Mouse (Mus musculus): Measurements from ENCODE around the gene Gm8926. TPM values are rescaled to one million over a fixed set of nuclear protein-coding genes. Genes with fewer than 3 reads are reported as not detected.

The Gm8926 gene
- polyA plus RNA-seq (2014; fragmentation: Illumina TruSeq; extraction: RNeasy Lipid Tissue Mini Kit (QIAGEN cat#74804)), result not detected

DNA sequence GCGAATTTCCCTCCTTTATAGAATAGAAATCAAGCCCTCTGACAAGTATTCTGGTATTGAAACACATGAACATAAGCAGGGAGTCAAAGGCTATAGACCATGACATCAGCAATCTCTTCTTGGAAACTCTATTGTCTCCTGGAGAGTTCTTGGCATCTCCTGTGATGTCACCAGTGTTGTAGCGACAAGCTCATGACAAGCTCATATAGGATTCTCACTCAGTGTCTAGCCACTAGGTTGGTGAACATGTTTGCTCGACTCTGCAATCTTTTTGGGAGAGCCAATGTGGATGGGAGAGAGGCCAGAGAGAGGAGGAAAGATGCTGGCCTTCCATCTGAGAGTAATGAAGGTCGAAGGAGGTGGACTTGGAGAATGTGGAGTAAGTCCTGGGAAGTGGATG is at the start of gene Gm8926:
Gene Gm8926 (plus strand): TSS at position 301 of the 400 bp plus-strand sequence.

Other genes with a start within 250 kb of the Gm8926 start
- not detected for gene Gm6460, start 175.6 kb upstream of the Gm8926 start, polyA plus RNA-seq (2014; fragmentation: Illumina TruSeq; extraction: RNeasy Lipid Tissue Mini Kit (QIAGEN cat#74804))
- not detected for gene Gm8922, start 88.6 kb upstream of the Gm8926 start, polyA plus RNA-seq (2014; fragmentation: Illumina TruSeq; extraction: RNeasy Lipid Tissue Mini Kit (QIAGEN cat#74804))
- gene Gm6465, start 75.0 kb downstream of the Gm8926 start, polyA plus RNA-seq (2014; fragmentation: Illumina TruSeq; extraction: RNeasy Lipid Tissue Mini Kit (QIAGEN cat#74804)), result not detected
- gene 4933402N22Rik, start 147.5 kb downstream of the Gm8926 start, polyA plus RNA-seq (2014; fragmentation: Illumina TruSeq; extraction: RNeasy Lipid Tissue Mini Kit (QIAGEN cat#74804)), result not detected